Mouse (Mus musculus) brown adipose tissue, adult 24 weeks (tissue): ENCODE measurements around the gene Tas2r107. TPM values are rescaled to one million over a fixed set of nuclear protein-coding genes. Genes with fewer than 3 reads are reported as not detected.
"Not testable (repeated sequence)": the region's sequence is repeated elsewhere in the genome, so short reads cannot be mapped to it uniquely, and the experiment has no call there.

Experiments used
- H3K27ac ChIP-seq: fragments of 200-500 bp; replicated peaks from 2 replicates; pipeline ENCODE4 v1.5.1; 2012; ENCODE audit warnings: low read depth, mild to moderate bottlenecking, low read length
- H3K4me1 ChIP-seq: fragments of 200-500 bp; 2 replicates; pipeline ENCODE4 v1.6.1; 2012; ENCODE audit warnings: low read length, mixed read lengths; ENCODE audit not compliant: control insufficient read depth, insufficient read depth, insufficient read length
- H3K4me3 ChIP-seq: fragments of 200-500 bp; 2 replicates; pipeline ENCODE4 v1.5.1; 2012; ENCODE audit warnings: low read depth, mild to moderate bottlenecking, low read length, moderate library complexity; ENCODE audit not compliant: insufficient read depth
- polyA plus RNA-seq: library from polyadenylated mRNA; stranded (reverse); fragments of >200 nt; gene quantifications from 2 replicates; pipeline ENCODE4 v1.2.4, GENCODE M21; 2012; ENCODE audit not compliant: missing spikeins, insufficient read depth, insufficient read length

The Tas2r107 gene
- polyA plus RNA-seq, result not detected in 2 replicates

DNA sequence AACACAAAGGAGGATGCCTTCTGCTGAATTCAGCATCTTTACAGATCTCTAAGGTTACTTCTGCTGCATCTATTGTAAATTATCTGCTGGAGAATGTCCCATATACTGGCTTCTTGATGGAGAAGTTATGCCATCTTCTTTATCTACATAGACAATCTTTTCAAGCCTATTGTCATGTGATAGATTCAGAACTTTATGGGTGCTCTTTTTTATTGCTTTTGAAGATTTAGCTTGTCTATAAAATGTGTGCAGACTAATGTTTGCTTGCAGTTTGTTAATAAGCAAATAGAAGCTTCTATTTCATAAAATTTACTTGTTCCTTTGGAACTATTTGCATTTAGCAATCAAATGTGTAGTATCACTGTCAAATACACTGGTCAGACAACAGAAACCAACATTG, at the start of gene Tas2r107:
Gene Tas2r107, minus strand, starts transcription at position 101 of the 400 bp plus-strand sequence.
- Histone ChIP-seq H3K4me3 (no peak within 1 kb of the TSS), H3K27ac (no peak within 1 kb of the TSS), H3K4me1 (no peaks in the 10 kb centered on the region)

DNA sequence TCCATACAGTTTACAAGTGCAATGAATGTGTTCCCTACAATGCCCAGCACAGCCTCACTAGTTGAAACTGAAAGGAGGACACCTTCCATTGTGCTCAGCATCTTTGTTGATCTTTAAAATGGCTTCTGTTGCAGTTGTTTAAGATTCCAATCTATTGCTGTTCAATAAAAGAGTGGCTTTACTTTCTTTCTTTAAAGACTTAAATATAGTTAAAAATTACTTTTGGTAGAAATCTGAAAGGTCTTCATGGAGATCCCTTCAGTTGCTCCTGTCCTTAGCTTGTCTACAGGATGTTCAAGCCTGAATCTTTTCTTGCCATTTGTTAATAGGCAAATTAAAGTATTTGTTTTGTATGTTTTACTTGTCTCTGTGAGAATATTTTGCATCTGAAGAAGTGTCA, 30.0 kb upstream of the Tas2r107 start, which contains the start of gene Tas2r114:
Gene Tas2r114, minus strand, starts transcription at position 101 of the 400 bp plus-strand sequence.
- Histone ChIP-seq H3K27ac (no peak within 1 kb of the TSS), H3K4me3 (no peak within 1 kb of the TSS), H3K4me1 (no peaks in the 10 kb centered on the region)

DNA sequence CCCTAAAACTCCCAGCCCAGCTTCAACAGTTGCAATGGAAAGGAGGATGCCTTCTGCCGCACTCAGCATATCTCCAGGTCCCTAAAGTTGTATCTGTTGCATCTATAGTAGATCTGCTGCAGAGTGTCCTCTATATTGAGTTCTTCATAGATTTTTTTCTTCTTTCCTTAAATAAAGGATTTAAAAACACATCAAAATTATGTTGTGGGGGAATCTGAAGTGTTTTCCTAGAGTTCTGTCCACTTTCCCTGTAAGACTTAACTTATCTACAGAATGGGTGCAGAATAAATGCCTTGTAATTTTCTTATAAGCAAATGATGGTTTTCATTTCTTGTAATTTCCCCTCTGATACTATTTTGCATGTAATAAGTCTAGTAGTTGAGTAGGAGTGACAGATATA, 27.4 kb upstream of the Tas2r107 start, which contains the start of gene Tas2r105:
Gene Tas2r105, minus strand, starts transcription at position 101 of the 400 bp plus-strand sequence.
- Histone ChIP-seq H3K4me1 (no peaks in the 10 kb centered on the region), H3K27ac (no peak within 1 kb of the TSS), H3K4me3 (no peak within 1 kb of the TSS)

DNA sequence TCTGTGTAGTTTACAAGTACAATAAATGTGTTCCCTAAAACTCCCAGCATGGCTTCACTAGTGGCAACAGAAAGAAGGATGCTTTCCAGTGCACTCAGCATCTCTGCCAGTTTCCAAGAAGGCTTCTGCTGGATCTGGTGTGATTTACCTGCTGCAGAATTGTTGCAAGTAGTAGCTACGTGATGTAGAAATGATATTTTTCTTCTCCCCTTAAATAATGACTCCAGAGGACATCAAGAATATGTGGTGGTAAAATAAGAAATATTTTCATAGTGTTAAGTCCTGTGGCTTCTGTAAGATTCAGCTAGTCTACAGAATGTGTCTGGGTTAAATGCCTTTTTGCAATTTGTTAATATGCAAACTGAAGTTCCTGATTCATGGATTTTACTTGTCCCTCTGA, 25.7 kb upstream of the Tas2r107 start, which contains the start of gene Tas2r104:
Gene Tas2r104, minus strand, starts transcription at position 101 of the 400 bp plus-strand sequence.
- Histone ChIP-seq H3K27ac (no peak within 1 kb of the TSS), H3K4me1 (no peaks in the 10 kb centered on the region), H3K4me3 (no peak within 1 kb of the TSS)

DNA sequence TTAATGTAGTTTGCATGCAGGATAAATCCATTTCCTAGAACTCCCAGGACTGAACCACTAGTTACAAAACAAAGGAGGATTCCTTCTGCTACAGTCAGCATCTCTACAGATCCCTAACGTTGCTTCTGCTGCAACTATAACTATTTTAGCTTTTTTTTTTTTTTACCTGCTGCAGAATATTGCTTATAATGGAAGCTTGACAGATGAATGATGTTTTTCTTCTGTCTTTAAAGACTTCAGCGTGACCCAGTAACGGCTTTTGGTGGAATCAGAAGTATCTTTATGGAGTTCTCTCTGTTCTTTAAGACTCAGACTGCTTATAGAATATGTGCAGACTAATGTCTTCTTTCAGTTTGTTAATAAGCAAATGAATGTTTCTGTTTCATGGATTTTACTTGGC, 18.8 kb upstream of the Tas2r107 start, which contains the start of gene Tas2r106:
Gene Tas2r106, minus strand, starts transcription at position 101 of the 400 bp plus-strand sequence.
- no peaks in the 10 kb centered on the region for H3K4me1 ChIP-seq
- H3K27ac ChIP-seq, result no peak within 1 kb of the TSS
- H3K4me3 ChIP-seq, result no peak within 1 kb of the TSS

DNA sequence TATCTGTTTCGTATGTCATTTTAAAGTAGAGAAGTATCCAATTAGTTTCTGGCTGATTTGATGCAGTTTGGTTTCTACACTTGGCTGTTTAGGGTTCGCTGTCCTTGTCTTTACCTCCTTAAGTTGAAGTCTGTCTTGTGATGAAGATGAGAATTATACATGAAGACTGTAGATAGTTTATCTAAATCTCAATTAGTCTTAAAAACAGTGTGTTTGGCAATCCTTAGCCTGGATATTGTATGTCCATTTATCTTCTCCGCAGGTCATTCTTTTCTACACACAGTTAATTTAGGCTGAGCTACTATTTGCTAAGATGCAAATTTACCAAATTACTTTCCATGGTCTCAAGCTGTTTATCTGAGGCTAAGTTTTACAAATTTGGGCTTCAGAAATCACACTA, 29.1 kb downstream of the Tas2r107 start, which contains the start of gene Tas2r130:
Gene Tas2r130, minus strand, starts transcription at position 101 of the 400 bp plus-strand sequence.
- H3K4me3 ChIP-seq, result no peak within 1 kb of the TSS
- no peaks in the 10 kb centered on the region for H3K4me1 ChIP-seq
- no peak within 1 kb of the TSS for H3K27ac ChIP-seq

DNA sequence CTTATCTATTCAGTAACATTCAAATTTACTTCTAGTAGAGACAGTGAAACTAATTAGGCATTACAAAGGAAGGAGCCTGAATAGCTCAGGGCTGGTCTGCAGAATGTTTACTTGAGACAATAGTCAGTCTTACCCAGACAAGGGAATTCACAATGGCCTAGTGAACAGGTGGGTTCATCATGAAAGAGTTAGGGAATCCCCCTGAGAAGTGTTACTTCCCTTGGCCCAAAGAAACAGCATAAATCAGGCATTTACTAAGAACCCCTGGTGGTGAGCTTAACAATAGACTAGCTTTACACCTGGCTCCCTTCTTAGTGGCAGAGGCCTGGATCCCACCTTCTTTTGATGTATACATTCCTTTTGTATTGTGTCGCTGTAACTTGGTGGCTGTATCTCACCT, 50.0 kb downstream of the Tas2r107 start:
- H3K4me1 ChIP-seq, H3K27ac ChIP-seq, H3K4me3 ChIP-seq: not testable (repeated sequence)

Other genes starting within 250 kb of the Tas2r107 start
- gene 5430401F13Rik, start 173.7 kb downstream of the Tas2r107 start, polyA plus RNA-seq, result not detected in 2 replicates
- not detected in 2 replicates for gene Gm6619, start 173.7 kb downstream of the Tas2r107 start, polyA plus RNA-seq
- gene Tas2r130, start 29.2 kb downstream of the Tas2r107 start, polyA plus RNA-seq, result not detected in 2 replicates
- gene Tas2r106, start 18.7 kb upstream of the Tas2r107 start, polyA plus RNA-seq, result not detected in 2 replicates
- not detected in 2 replicates for gene Tas2r104, start 25.6 kb upstream of the Tas2r107 start, polyA plus RNA-seq
- not detected in 2 replicates for gene Tas2r105, start 27.3 kb upstream of the Tas2r107 start, polyA plus RNA-seq
- not detected in 2 replicates for gene Tas2r114, start 29.9 kb upstream of the Tas2r107 start, polyA plus RNA-seq